Mouse (Mus musculus) adrenal gland, adult 2 months (tissue): ENCODE data around the gene Cdc42se2. TPM values are rescaled to one million over a fixed set of nuclear protein-coding genes. Genes with fewer than 3 reads are reported as not detected.

ENCODE experiments used
- DNase-seq: peaks from one replicate; pipeline ENCODE4 v3.0.0; 2021
- polyA plus RNA-seq: library from polyadenylated mRNA; depleted of rRNA; stranded (reverse); fragments of >200 nt; gene quantifications from 2 replicates; pipeline ENCODE4 v1.2.3, GENCODE M21; 2012
- total RNA-seq, 2 experiments: library from RNA; stranded (reverse); gene quantifications; 2 replicates each; pipeline ENCODE4 v1.2.3; 2021

Gene Cdc42se2
- total and polyA plus RNA-seq, 3 experiments, result 11.6 to 24.2 (median 16.3) TPM

DNA sequence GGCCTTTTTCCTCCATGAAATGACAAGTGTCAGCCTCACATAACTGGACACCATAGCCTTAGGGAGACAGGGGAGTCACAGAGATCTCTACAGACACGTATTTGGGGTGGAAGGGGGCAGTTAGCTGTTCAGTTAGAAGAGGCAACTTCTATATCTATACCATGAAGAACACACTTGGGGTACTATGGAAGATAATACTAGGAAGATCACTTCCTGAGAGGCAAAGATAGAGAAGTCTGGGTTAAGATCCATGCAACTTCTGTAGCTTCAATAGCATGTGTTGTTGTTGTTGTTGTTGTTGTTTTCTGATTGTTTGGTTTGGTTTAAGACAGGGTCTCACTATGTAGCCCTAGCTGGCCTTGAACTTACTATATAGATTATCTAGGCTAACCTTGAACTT lies 5.7 kb upstream of the Cdc42se2 start:
- DNase-seq, result no peak

DNA sequence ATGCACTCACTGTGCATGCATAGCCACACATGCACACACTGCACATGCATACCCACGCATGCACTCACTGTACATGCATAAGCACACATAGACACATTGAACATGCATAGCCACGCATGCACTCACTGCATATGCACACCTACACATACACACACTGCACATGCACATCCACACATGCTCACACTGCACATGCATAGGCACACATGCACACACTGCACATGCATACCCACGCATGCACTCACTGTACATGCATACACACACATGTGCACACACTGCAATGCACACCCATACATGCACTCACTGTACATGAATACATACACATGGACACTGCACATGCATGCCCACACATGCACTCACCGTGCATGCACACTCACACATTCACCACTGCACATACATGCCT lies 4.0 kb upstream of the Cdc42se2 start:
- DNase-seq, result no peak

DNA sequence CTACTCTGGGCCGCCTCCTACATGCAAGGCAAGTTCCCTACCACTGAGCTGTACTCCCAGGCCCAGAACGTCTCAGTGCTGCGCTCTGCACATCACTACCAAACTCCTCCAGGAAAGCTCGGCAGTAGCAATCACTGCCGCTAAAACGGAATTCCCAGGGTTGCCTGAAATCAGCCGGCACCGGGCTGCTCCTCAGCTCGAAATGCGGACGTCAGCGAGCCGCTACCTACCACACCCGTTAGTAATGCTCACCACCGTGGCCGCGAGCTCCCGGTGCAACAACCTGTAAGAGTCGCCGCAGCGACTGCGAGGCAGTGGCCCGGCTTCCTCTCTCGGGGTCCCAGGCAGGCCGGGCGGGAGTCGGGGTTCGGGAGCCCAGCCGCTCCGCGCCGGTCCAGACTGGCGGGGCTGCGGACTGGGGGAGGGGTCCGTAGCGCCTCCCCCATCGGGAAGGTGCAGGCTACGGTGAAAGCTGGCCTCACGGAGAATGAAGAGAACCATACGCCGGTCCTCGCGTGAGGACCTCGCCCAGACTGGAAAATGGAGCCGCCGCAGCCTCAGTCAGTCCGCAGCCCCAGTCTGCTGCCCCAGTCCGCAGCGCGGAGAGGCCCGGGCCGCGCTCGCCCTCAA lies 502 bp downstream of the Cdc42se2 start:
- peak; percentile 81 for DNase-seq

DNA sequence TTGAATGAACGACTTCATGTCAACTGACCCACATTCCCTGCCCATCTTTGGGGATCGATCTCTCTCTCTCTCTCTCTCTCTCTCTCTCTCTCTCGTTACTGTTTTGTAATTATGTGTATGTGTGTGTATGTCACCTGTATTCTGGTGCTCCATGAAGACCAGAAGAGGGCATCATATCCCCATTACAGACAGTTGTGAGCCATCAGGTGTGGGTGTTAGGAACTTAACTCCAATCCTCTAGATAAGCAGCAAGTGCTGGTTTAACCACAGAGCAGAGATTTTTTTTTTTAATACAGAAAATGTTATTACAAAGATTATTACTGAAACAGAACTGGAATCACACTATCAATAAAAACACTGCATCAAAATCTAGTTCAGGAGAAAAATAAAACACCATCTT lies 1.9 kb downstream of the Cdc42se2 start:
- no peak for DNase-seq

DNA sequence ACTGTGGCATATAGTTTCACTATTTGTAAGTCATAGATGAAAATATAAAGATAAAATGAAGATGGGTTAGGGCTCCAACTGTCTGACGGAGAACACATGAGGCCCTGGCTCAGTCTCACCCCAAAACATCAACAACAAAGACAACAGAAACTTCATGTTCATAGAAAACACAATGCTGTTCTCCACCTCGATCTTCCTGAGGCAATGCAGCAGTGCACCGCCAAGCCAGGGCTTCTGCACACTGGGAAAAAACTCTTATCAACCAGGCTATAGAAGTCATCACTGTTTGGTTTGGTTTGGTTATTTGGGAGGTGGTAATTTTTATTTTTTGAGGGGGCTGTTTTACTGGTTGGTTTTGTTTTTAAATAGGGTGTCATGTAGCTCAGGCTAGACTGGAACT lies 3.0 kb downstream of the Cdc42se2 start:
- no peak for DNase-seq

DNA sequence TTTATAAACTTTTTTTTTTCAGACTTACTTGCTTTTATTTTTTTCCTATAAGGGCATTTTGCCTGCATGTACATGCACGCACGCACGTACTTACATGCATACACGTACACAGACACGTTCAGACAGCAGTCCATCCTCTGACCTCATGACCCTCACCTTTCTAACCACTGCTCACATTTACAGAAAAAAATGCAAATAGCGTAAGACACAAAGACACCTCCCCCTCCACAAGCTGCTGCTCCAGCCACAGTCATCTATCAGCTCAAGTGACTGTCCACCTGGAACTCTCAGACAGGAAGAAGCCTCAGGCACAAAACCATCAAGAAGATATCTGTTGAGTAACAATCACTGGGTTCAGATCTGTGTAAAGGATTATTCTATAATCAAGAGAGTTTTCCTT lies 5.2 kb downstream of the Cdc42se2 start:
- no peak for DNase-seq

DNA sequence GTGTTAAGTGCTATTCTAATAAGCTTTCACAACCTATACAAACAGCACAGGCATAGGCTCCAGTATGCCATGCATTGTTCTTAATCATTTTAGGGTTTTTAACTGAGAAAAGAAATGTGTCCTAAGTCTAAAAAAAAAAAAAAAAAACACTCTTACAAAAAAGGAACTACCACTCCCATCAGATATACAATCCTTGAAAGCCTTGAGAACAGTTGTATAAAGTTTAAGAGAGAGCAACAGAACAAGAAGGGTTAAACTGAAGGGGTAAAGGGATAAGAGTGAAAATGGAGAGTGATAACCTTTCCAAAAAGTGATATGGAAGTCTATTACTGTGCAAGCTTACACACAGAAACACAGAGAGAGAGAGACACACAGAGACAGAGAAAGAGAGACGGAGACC lies 7.5 kb downstream of the Cdc42se2 start:
- DNase-seq, result no peak

DNA sequence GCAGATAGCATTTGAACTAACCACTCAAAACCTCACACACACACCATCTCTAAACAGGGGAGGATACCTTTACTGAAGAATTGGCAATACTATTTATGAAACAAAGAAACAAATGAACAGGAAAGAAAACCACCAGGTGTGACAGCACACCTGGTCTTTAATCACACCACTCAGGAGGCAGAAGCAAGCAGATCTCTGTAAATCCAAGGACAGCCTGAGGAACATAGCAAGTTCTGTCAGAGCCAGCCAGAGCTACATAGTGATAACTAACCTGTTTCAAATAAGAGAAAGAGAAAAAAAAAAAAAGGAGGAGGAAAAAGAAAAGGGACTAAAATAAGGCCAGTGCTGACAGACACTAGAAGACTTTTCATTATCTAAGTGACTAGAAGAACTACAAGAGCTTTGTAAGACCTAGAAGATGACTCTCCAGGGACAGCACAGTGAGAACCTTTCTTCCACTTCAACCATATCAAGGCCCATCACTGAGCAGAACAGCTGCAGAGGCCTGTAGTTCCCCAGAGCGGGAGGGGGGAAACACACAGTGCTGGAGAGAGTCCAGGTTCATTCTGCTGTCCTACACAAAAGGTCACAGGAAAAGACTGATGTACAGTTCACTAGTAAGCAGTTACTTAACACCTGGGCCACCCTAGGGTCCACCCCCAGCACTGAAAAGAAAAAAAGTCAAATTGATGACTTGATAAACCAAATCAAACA lies 9.2 kb downstream of the Cdc42se2 start:
- DNase-seq, result peak; percentile 19

DNA sequence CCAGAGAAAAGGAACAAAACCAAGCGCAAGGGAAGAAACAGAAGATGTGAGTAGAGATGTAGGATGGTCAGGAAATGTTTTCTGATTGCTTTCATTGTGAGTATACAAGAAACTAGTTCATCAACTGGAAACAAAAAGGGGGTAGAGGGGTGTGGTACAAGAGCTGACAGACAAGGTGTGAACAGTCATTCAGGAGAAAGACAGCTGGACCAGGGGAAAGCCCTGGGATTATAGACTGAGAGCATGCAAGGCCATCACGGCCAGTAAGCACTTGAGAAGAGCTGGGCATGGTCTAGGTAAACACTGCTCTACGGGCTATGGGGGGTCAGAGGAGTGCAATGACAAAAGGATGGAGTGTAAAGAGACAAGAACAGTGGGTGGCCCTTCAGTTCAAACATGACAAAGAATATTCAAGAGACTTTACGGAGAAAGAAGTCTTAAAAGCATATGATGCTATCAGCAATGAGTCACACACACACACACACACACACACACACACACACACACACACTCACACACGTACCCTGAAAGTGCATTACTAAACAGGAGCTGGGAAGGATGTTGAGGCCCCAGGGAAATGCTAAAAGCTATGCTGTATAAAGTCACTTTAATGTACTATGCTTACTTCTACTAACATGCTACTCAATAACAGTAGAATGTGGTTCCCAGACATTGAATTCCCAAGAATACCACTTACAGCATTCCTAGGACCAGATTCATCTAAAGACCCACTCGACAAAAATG lies 9.9 kb downstream of the Cdc42se2 start:
- DNase-seq, result no peak

DNA sequence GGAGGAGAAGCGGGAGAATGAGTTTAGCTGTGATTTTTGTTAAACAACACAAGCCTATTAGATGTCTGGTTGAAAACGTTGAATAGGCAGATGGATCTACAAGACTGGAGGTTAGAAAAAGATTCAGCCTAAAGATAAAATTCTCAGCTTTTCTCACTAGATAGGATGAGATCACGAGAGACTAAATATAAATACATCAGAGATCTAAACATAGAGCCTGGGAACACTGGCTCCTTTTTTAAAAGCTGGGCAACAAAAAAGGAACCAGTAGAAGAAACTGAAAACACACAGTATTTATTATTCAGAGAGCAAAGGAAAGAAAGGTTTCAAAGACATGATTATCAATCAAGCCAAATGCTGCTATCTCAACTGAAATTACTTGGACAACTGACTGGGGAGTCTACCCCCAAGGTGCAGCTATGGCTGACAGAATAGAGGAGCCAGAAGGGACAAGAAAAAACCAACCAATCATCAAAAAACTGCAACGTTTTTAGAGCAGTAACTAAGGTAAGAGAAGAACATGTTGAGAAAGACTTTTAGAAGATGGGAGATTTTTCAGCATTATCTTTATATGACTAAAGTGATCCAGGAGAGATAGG lies 10.6 kb downstream of the Cdc42se2 start:
- no peak for DNase-seq

DNA sequence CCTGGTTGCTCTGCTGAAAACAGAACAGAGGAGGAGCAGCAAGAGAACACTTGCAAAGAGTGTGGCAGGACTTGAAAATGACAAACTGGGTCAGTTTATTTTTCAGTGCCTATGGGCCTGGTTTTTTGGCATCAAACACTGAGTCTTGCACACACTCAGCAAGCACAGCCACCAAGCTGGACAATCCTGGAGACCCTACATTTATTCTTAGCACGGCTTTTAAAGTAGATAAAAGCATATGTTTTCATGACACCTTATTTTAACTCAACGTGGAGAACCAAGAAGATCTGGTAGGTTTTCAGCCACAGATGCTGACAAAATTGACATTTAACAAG lies 11.1 kb downstream of the Cdc42se2 start:
- DNase-seq, result no peak

DNA sequence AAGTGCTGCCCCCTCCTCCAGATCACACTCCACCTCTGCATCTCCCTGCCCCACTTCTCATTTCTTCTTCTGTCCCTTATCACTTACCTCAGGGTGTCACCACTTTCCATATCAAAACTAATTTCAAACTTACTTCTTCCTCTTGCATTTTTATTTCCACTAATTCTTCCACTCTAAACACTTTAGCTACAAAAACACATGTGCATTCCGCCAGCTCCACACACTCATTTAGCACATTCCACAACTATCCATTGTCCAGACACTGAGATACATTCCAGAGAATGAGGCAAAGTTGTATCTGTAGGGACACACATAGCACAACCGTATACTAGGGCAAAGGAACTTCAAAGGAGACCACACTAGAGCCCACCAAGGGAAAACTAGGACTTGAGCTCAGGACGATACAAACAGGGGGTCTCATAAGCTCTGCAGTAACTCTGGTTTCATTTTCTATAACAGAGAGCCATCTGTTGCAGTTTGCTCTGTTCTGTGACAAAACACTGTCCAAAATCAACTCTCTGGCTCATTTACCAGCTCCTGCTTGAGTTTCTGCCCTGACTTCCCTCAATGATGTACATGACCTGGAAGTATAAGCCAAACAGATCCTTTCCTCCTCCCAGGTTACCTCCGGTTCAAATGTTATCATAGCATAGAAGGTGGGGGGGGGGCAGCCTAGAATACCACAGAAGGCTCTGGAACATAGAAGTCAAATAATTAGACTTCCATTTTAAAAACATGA lies 11.7 kb downstream of the Cdc42se2 start:
- no peak for DNase-seq

DNA sequence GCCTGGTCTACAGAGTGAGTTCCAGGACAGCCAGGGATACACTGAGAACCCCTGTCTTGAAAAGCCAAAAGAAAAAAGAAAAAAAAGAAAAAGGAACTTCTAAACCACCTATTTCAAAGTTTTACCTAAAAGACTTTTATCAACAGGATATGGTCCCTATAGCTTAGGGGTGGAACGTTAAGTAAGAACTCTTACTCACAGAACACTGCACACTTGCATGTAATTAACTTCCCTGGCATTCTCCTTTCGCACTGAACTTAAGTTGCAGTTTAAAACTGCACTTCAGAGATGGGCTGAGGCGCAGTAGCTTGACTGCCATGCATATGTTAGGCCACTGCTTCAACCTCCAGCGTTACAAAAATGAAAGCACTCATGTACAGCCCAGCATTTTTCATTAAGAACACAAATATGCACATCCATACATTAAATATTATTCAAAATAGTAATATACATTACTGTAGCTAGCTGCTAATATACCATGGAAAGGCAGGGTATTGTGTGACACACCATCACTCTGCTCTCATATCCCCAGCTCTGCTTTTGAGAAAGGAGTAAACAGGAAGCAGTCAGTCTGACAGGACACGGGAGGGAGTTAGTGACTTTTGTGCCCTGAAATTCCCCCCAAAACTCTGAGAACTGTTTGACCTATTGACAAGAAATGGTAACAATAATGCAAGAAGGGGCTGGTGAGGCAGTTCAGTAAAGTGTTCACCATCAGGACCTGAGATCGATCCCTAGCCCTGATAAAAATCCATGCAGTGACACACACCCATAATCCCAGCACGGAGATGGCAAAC lies 13.0 kb downstream of the Cdc42se2 start:
- no peak for DNase-seq

DNA sequence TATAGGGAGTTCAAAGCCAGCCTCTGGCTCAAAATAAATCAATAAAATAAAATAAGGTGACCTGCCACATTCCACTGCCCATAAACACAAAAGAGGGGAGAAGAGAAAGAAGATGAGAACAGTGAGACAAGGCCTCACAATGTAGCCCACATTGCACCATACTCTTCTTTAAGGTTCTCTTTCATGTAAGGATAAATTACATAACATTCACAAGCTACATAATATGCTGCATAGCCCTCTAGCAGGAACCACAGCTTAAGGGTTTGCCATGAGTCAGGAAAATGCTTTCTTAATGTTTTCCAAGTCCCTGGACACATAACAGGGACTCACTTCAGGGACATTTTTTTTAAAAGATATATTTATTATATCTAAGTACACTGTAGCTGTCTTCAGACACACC lies 15.9 kb downstream of the Cdc42se2 start:
- DNase-seq, result no peak

DNA sequence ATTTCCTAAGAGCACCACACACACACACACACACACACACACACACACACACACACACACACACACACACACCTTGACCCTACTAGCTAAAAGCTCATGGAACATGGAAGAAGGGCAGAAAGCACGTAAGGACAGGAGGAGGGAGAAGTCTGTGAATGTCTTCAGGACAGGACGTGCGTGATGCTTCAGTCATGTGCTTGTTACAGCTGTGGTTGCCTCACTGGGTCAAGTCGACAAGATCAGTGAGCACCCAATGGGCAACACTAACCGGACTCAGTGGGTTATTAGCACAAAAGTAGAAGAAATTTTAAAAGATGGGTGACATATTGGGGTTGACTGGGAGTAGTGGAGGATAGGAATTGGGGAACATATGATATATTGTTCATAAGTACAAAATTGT lies 17.6 kb downstream of the Cdc42se2 start:
- no peak for DNase-seq

DNA sequence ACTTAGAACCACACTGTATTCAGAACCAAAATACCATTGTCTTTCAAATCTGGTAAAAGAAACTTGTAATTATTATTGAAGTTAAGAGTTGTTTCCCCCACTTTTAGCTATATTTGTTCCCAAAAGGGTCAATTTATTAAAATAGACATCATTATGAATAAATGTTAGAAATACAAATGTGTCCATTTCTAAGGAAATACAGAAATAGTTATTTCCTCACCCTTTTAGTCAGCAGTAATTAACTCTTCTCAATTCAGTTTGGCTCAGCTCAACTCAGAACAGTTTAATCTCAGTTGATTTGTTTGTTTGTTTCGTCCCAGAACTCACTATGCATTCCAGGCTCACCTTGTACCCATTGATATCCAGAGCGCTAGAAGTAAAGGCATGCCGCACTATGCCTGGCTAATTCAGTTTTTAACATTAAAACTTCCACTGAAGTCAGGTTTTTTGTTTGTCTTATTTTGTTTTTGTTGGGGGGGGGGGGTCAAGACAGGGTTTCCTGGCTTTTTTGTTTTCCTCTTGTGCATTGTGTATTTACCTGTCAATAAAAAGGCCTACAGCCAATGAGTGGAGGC lies 19.3 kb downstream of the Cdc42se2 start:
- DNase-seq, result no peak

DNA sequence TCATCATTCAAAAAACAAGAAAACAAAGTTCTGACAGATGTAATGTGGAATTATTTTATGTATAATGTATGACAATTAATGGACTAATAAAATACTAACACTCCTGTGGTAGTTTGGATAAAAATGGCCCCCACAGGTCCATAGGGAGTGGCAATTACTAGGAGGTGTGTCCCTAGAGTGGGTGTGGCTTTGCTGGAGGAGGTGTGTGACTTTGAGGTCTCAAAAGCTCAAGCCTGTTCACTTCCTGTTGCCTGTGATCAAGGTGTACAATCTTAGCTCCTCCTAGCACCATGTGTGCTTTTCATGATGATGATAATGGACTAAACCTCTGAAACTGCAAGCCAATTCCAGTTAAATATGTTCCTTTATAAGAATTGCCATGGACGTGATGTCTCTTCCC lies 22.7 kb downstream of the Cdc42se2 start:
- DNase-seq, result no peak

DNA sequence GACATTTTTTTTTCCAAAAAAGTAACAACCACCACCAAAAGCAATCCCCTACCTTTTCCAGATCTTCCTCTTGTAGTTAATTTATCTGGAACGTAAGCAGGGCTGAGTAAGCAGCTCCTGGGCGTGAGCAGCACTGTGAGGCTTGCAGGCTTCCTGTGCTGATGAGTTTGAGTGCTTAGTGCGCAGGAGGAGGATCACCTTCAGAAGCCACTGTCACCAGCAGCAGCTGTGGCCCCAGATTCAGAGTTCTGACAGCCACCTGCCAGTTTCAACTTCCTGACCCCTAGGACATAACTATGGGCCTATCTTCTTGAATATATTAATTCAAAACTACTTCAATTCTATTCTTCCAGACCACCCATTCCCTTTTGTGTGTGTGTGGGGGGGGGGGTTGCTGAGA lies 23.4 kb downstream of the Cdc42se2 start:
- no peak for DNase-seq

DNA sequence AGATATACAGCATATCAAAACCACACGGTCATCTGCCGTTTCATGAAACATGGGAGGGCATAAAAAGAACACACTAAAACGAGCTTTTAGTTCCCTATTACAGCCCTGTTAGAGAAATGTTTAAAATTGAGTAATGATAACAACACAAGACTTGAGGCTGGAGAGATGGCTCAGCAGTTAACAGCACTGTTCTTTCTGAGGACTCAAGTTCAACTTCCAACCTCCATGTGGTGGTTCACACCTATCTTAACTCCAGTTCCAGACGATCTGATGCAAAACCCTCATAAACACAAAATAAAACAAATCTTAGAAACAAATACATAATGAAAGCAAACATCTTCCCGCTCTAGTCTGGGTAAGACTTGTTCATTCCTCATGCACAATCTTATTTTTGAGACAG lies 24.7 kb downstream of the Cdc42se2 start:
- no peak for DNase-seq

DNA sequence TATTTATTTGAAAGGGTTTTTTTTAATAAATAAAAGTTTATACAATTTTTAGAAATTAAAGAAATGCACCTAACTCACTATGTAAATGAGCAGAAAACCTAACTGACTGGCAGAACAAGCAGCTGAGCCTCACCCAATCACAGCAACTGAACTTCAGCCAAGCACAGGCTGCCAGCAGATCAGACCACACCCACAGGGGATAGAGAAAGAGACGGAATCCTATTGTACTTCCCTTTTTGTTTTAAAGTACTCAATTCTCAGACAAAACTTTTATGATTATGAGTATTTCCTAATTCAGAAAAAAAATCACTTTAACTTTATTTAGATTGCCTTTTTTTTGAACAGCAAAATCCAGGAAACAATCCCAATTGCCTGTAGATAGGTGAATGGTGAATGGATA lies 29.5 kb downstream of the Cdc42se2 start:
- peak; percentile 18 for DNase-seq

DNA sequence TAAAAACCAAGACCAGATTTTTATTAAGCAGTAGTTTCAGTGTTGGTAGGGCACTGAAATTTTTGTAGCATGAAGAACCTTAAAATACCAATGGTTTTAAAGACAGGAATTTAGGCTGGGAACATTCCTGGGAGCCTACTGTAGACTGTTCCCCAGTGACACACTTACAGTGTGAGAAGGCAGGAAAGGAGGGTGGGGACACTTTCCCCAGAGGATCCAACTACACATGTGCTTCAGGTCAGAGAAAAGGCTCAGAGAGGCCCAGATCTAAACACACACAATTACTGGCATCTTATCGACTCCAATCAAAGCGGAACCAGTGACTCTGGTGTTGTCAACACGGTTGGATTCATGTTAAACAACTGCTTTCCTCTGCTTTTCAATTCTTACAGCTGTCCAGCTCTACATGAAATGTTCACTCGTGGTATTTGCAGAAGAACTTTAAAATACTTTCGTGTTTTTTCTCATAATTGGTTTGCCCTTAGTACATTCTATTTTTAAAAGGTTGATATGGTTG lies 32.3 kb downstream of the Cdc42se2 start:
- no peak for DNase-seq
